Mouse (Mus musculus): ENCODE results near the gene Ropn1.

- TF ChIP-seq POLR2A (IDR thresholded peaks at IDR 0.05; ENCODE audit: low read depth, low read length) (no peak), CTCF (conservative IDR thresholded peaks at IDR 0.05; ENCODE audit: insufficient read depth, insufficient read length, low read depth, low read length) (no peak)
Observed at GRCm38 (mm10) chr16:34706487-34706946, 56.8 kb downstream of the Ropn1 start.

Measured in kidney, adult 2 months (tissue).